Mouse (Mus musculus): ENCODE results near the gene 2410002F23Rik. TPM values are rescaled to one million over a fixed set of nuclear protein-coding genes. Genes with fewer than 3 reads are reported as not detected.

The 2410002F23Rik gene
- polyA plus RNA-seq, 2 experiments: 163 to 315 TPM

GRCm38 (mm10) chr7:44268117-44268516 is 21.6 kb downstream of the 2410002F23Rik start:
- DNase-seq (ENCODE audit: low spot score) (no peak), ATAC-seq (ENCODE audit: low FRiP score, low read depth) (no peak)
- H3K9me3 ChIP-seq (ENCODE audit: control insufficient read depth, low read length): no peaks in the 10 kb centered on the region
- H3K27ac ChIP-seq (replicated peaks; ENCODE audit: low read depth, low read length): no peak overlapping the region
- H3K4me3 ChIP-seq (replicated peaks; ENCODE audit: low read length): no peak overlapping the region
- no peaks in the 10 kb centered on the region for H3K36me3 ChIP-seq (ENCODE audit: control insufficient read depth, insufficient read depth, low read length)
- no peak overlapping the region for H3K9ac ChIP-seq (ENCODE audit: low read depth, low read length, severe bottlenecking)
- peaks cover 9% of the 10 kb centered on the region for H3K27me3 ChIP-seq (ENCODE audit: control insufficient read depth, insufficient read depth, low read length)
- peaks cover 2% of the 10 kb centered on the region; the same call in 1 of the 2 replicates for H3K4me1 ChIP-seq (ENCODE audit: control insufficient read depth, insufficient read depth, low read length)
- no peak for TF ChIP-seq POLR2A (IDR thresholded peaks at IDR 0.05; ENCODE audit: borderline replicate concordance, extremely low read depth, insufficient read depth, insufficient read length)
- WGBS: 83% methylated on average over 11 of the region's 11 CpGs
- H3K4me2 ChIP-seq (replicated peaks; ENCODE audit: low read depth, low read length, severe bottlenecking): no peak overlapping the region

DNA sequence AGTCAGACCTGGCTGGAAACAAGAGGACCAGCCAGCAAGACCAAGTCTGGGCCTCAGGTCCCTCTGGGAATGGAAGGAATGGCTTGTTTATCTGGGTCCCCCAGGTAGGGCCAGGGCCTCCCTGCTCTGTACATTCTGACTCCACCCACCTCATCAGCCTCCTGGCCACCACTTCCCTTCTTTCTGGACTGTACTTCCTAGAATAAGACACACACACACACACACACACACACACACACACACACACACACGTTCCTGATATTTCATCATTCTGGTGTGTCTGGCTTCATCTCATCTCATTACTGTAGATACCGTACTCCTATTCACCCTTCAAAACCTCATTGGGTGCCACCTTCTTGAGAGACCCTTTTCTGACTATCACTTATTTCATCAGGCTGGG is 22.9 kb downstream of the 2410002F23Rik start:
- TF ChIP-seq POLR2A (IDR thresholded peaks at IDR 0.05; ENCODE audit: borderline replicate concordance, extremely low read depth, insufficient read depth, insufficient read length): no peak
- Histone ChIP-seq H3K27ac (replicated peaks; ENCODE audit: low read depth, low read length) (no peak overlapping the region), H3K27me3 (ENCODE audit: control insufficient read depth, insufficient read depth, low read length) (peaks cover 3% of the 10 kb centered on the region; the same call in 1 of the 2 replicates), H3K4me1 (ENCODE audit: control insufficient read depth, insufficient read depth, low read length) (no peaks in the 10 kb centered on the region), H3K4me2 (replicated peaks; ENCODE audit: low read depth, low read length, severe bottlenecking) (no peak overlapping the region), H3K36me3 (ENCODE audit: control insufficient read depth, insufficient read depth, low read length) (no peaks in the 10 kb centered on the region), H3K4me3 (replicated peaks; ENCODE audit: low read length) (no peak overlapping the region), H3K9me3 (ENCODE audit: control insufficient read depth, low read length) (no peaks in the 10 kb centered on the region), H3K9ac (ENCODE audit: low read depth, low read length, severe bottlenecking) (no peak overlapping the region)
- DNase-seq (ENCODE audit: low spot score) (no peak), ATAC-seq (ENCODE audit: low FRiP score, low read depth) (no peak)
- 83% methylated on average over 2 of the region's 2 CpGs for WGBS

GRCm38 (mm10) chr7:44271309-44271708 is 24.8 kb downstream of the 2410002F23Rik start:
- TF ChIP-seq POLR2A (IDR thresholded peaks at IDR 0.05; ENCODE audit: borderline replicate concordance, extremely low read depth, insufficient read depth, insufficient read length): no peak
- H3K9me3 ChIP-seq (ENCODE audit: control insufficient read depth, low read length): no peaks in the 10 kb centered on the region
- H3K27ac ChIP-seq (replicated peaks; ENCODE audit: low read depth, low read length): no peak overlapping the region
- DNase-seq (ENCODE audit: low spot score) (no peak), ATAC-seq (ENCODE audit: low FRiP score, low read depth) (no peak)
- no peak overlapping the region for H3K4me3 ChIP-seq (replicated peaks; ENCODE audit: low read length)
- H3K4me1 ChIP-seq (ENCODE audit: control insufficient read depth, insufficient read depth, low read length): no peaks in the 10 kb centered on the region
- no peaks in the 10 kb centered on the region for H3K36me3 ChIP-seq (ENCODE audit: control insufficient read depth, insufficient read depth, low read length)
- H3K27me3 ChIP-seq (ENCODE audit: control insufficient read depth, insufficient read depth, low read length): peaks cover 3% of the 10 kb centered on the region; the same call in 1 of the 2 replicates
- H3K9ac ChIP-seq (ENCODE audit: low read depth, low read length, severe bottlenecking): no peak overlapping the region
- no peak overlapping the region for H3K4me2 ChIP-seq (replicated peaks; ENCODE audit: low read depth, low read length, severe bottlenecking)
- 74% methylated on average over 2 of the region's 2 CpGs for WGBS

GRCm38 (mm10) chr7:44272546-44272945 is 26.0 kb downstream of the 2410002F23Rik start:
- Histone ChIP-seq H3K27ac (replicated peaks; ENCODE audit: low read depth, low read length) (no peak overlapping the region), H3K4me2 (replicated peaks; ENCODE audit: low read depth, low read length, severe bottlenecking) (no peak overlapping the region), H3K36me3 (ENCODE audit: control insufficient read depth, insufficient read depth, low read length) (no peaks in the 10 kb centered on the region), H3K27me3 (ENCODE audit: control insufficient read depth, insufficient read depth, low read length) (peaks cover 3% of the 10 kb centered on the region; the same call in 1 of the 2 replicates), H3K9ac (ENCODE audit: low read depth, low read length, severe bottlenecking) (no peak overlapping the region), H3K9me3 (ENCODE audit: control insufficient read depth, low read length) (no peaks in the 10 kb centered on the region), H3K4me3 (replicated peaks; ENCODE audit: low read length) (no peak overlapping the region), H3K4me1 (ENCODE audit: control insufficient read depth, insufficient read depth, low read length) (no peaks in the 10 kb centered on the region)
- DNase-seq (ENCODE audit: low spot score) (no peak), ATAC-seq (ENCODE audit: low FRiP score, low read depth) (no peak)
- TF ChIP-seq POLR2A (IDR thresholded peaks at IDR 0.05; ENCODE audit: borderline replicate concordance, extremely low read depth, insufficient read depth, insufficient read length): no peak
- WGBS: 91% methylated on average over 7 of the region's 7 CpGs

- TF ChIP-seq POLR2A (IDR thresholded peaks at IDR 0.05; ENCODE audit: borderline replicate concordance, extremely low read depth, insufficient read depth, insufficient read length): no peak
- Histone ChIP-seq H3K36me3 (ENCODE audit: control insufficient read depth, insufficient read depth, low read length) (no peaks in the 10 kb centered on the region), H3K4me1 (ENCODE audit: control insufficient read depth, insufficient read depth, low read length) (no peaks in the 10 kb centered on the region), H3K27ac (replicated peaks; ENCODE audit: low read depth, low read length) (no peak overlapping the region), H3K9me3 (ENCODE audit: control insufficient read depth, low read length) (no peaks in the 10 kb centered on the region), H3K9ac (ENCODE audit: low read depth, low read length, severe bottlenecking) (no peak overlapping the region), H3K27me3 (ENCODE audit: control insufficient read depth, insufficient read depth, low read length) (peaks cover 3% of the 10 kb centered on the region; the same call in 1 of the 2 replicates), H3K4me3 (replicated peaks; ENCODE audit: low read length) (no peak overlapping the region), H3K4me2 (replicated peaks; ENCODE audit: low read depth, low read length, severe bottlenecking) (no peak overlapping the region)
- 66% methylated on average over 7 of the region's 7 CpGs for WGBS
- DNase-seq (ENCODE audit: low spot score) (no peak), ATAC-seq (ENCODE audit: low FRiP score, low read depth) (no peak)
These were observed 26.9 kb downstream of the 2410002F23Rik start for GRCm38 (mm10) chr7:44273446-44273845.

GRCm38 (mm10) chr7:44274096-44274495 is 27.6 kb downstream of the 2410002F23Rik start:
- Histone ChIP-seq H3K27me3 (ENCODE audit: control insufficient read depth, insufficient read depth, low read length) (peaks cover 3% of the 10 kb centered on the region; the same call in 1 of the 2 replicates), H3K9ac (ENCODE audit: low read depth, low read length, severe bottlenecking) (no peak overlapping the region), H3K9me3 (ENCODE audit: control insufficient read depth, low read length) (no peaks in the 10 kb centered on the region), H3K4me1 (ENCODE audit: control insufficient read depth, insufficient read depth, low read length) (no peaks in the 10 kb centered on the region), H3K27ac (replicated peaks; ENCODE audit: low read depth, low read length) (no peak overlapping the region), H3K4me2 (replicated peaks; ENCODE audit: low read depth, low read length, severe bottlenecking) (no peak overlapping the region), H3K36me3 (ENCODE audit: control insufficient read depth, insufficient read depth, low read length) (no peaks in the 10 kb centered on the region), H3K4me3 (replicated peaks; ENCODE audit: low read length) (no peak overlapping the region)
- DNase-seq (ENCODE audit: low spot score) (no peak), ATAC-seq (ENCODE audit: low FRiP score, low read depth) (no peak)
- 23% methylated on average over 11 of the region's 11 CpGs for WGBS
- TF ChIP-seq POLR2A (IDR thresholded peaks at IDR 0.05; ENCODE audit: borderline replicate concordance, extremely low read depth, insufficient read depth, insufficient read length): no peak
